Mouse (Mus musculus) liver, embryonic 14.5 days (tissue): ENCODE data around the gene Mfap1a. TPM values are rescaled to one million over a fixed set of nuclear protein-coding genes. Genes with fewer than 3 reads are reported as not detected.
"Not testable (repeated sequence)": the region's sequence is repeated elsewhere in the genome, so short reads cannot be mapped to it uniquely, and the experiment has no call there.

Experiments used
- ATAC-seq: fragments of 200-750 bp; cut with Nextera tagmentation; 2 replicates; pipeline ENCODE4 v1.8.0; 2017; ENCODE audit warnings: moderate number of reproducible peaks, mild to moderate bottlenecking, moderate library complexity; ENCODE audit not compliant: insufficient read depth
- DNase-seq, 3 experiments: peaks; one replicate each; pipeline ENCODE4 v3.0.0-alpha.2; 2012 to 2013; ENCODE audit warnings: low read depth in 3 of 3, low spot score in 3 of 3
- H3K27ac ChIP-seq: fragments of 300-500 bp; sonication (generic); 2 replicates; pipeline ENCODE4 v1.5.1; 2014; ENCODE audit warnings: moderate library complexity, mild to moderate bottlenecking, control low read depth, inconsistent platforms
- H3K27me3 ChIP-seq: fragments of 300-500 bp; sonication (generic); 2 replicates; pipeline ENCODE4 v1.6.1; 2014; ENCODE audit warnings: mild to moderate bottlenecking, low read length, moderate library complexity; ENCODE audit not compliant: control insufficient read depth, insufficient read depth
- H3K36me3 ChIP-seq: fragments of 300-500 bp; sonication (generic); replicated peaks from 2 replicates; pipeline ENCODE4 v1.6.1; 2014; ENCODE audit warnings: low read depth; ENCODE audit not compliant: control insufficient read depth, insufficient read depth
- H3K4me1 ChIP-seq, 2 experiments: fragments of 200-500 bp in 1 of 2; fragments of 300-500 bp in 1 of 2; sonication (generic) in 1 of 2; replicated peaks; 2 replicates each; pipeline ENCODE4 v1.6.1; 2012 to 2014; ENCODE audit warnings: antibody characterized with exemption in 1 of 2, inconsistent platforms in 1 of 2, low read length in 1 of 2; ENCODE audit not compliant: control insufficient read depth in 2 of 2, insufficient read depth in 2 of 2
- H3K4me2 ChIP-seq: fragments of 300-500 bp; sonication (generic); 2 replicates; pipeline ENCODE4 v1.6.1; 2014; ENCODE audit warnings: low read depth, mild to moderate bottlenecking, control low read depth, moderate library complexity
- H3K4me3 ChIP-seq, 2 experiments: fragments of 200-500 bp in 1 of 2; fragments of 300-500 bp in 1 of 2; sonication (generic) in 1 of 2; 2 replicates each; pipeline ENCODE4 v1.5.1; 2012 to 2014; ENCODE audit warnings: low read depth in 2 of 2, low read length in 2 of 2, mild to moderate bottlenecking in 2 of 2, control low read depth in 1 of 2, inconsistent platforms in 1 of 2, moderate library complexity in 1 of 2; ENCODE audit not compliant: insufficient read depth in 1 of 2
- H3K9ac ChIP-seq: fragments of 300-500 bp; sonication (generic); replicated peaks from 2 replicates; pipeline ENCODE4 v1.6.1; 2014; ENCODE audit warnings: mild to moderate bottlenecking, control low read depth, moderate library complexity
- H3K9me3 ChIP-seq: fragments of 300-500 bp; sonication (generic); 2 replicates; pipeline ENCODE4 v1.6.1; 2016; ENCODE audit warnings: low read length, mixed read lengths; ENCODE audit not compliant: control insufficient read depth
- CTCF ChIP-seq: IDR thresholded peaks from 2 replicates; pipeline ENCODE4 v1.5.1; 2016; ENCODE audit warnings: antibody characterized with exemption, low read depth, control low read depth
- EP300 ChIP-seq: IDR thresholded peaks from 2 replicates; pipeline ENCODE4 v1.6.1; 2016; ENCODE audit warnings: antibody characterized with exemption, low read depth
- WGBS: fragments of 180-500 bp; shearing (Covaris S2); extraction: QIAGEN DNeasy Blood & Tissue Kit; methylation state at CpG from one replicate; pipeline ENCODE4 v1.1.7; 2014; ENCODE audit not compliant: insufficient replicate concordance; 5-methylcytosine and 5-hydroxymethylcytosine counted together
- polyA plus RNA-seq, 2 experiments: library from polyadenylated mRNA; depleted of rRNA in 1 of 2; stranded (reverse) in 1 of 2; unstranded in 1 of 2; fragments of >200 nt; fragmentation: Nextera tagmentation in 1 of 2; extraction: Ambion mirVana in 1 of 2; gene quantifications; 2 replicates each; pipeline versions ENCODE4 v1.2.1 to v1.2.3; 2012 to 2014

The Mfap1a gene
- polyA plus RNA-seq, 2 experiments: 6.8 to 8.5 TPM

- Histone ChIP-seq H3K27me3 (no peaks in the 10 kb centered on the region), H3K4me2 (peak overlapping the region; percentile 79), H3K36me3 (no peaks in the 10 kb centered on the region), H3K9me3 (no peaks in the 10 kb centered on the region), H3K4me1 (peaks cover 3 to 5% of the 10 kb centered on the region in 2 experiments; a peak in 1 of 4 replicates), H3K4me3 (peak overlapping the region; percentile 78 to 92), H3K9ac (peak overlapping the region; percentile 76), H3K27ac (peak overlapping the region; percentile 66)
- WGBS: 19% methylated on average over 8 of the region's 8 CpGs
- no peak for DNase-seq
- ATAC-seq: peak; percentile 47
- TF ChIP-seq EP300 (no peak), CTCF (no peak)
Observed at GRCm38 (mm10) chr2:121474180-121474535, 32.3 kb downstream of the Mfap1a start.

DNA sequence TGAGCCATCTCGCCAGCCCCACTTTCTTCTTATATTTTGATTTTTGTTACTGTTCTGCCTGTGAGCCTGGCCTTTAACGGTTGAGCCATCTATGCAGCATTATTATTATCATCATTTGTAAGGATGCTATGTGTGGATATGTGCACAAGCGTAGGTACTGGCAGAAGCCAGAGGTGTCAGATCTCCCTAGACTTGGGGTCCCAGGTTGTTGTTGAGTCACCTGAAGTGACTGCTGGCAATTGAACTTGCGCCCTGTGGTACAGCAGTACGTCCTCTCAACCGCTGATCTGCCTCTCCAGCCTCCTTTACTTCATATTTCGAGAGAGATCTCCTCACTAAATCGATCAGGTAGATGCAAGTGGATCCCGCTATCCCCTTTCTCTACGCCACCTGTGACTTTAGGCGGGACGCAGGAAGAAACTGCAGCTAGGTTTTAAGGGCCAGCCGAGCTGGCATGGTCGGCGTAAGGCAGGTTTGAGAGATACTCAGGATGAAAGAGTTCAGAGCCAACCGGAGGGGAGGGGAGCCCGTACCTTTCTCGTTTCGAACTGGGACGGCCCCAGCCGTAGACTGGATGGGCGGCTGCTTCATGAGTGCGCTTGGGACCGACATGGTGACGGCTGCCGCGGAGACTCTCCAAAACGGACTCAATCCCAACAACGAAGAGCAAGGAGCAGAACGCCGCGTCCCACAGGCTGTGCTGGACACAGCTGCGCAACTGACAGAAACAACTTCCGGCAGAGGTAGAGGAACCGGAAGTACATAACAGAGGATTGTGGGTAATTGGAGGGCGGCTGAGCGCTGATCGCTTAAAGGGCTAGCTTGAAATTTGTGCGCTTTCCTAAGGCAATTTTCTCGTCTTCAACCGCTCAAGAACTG, 32.9 kb downstream of the Mfap1a start, which contains the start of gene Mfap1b:
Gene Mfap1b (minus strand): TSS at position 767 of the 879 bp plus-strand sequence.
- not testable (repeated sequence) for H3K27me3 ChIP-seq, H3K36me3 ChIP-seq, H3K9me3 ChIP-seq, H3K4me1 ChIP-seq
- ATAC-seq (peak; percentile 92), DNase-seq (peak; percentile 80 to 84 (median 81))
- peak within 1 kb of the TSS; percentile 76 for H3K9ac ChIP-seq
- H3K27ac ChIP-seq: peak within 1 kb of the TSS; percentile 66
- 5% methylated on average over 38 of the region's 41 CpGs for WGBS
- H3K4me2 ChIP-seq: peak within 1 kb of the TSS; percentile 79
- peak within 1 kb of the TSS; percentile 78 to 92 for H3K4me3 ChIP-seq

GRCm38 (mm10) chr2:121472783-121473182, 33.7 kb downstream of the Mfap1a start:
- H3K4me2 ChIP-seq, ATAC-seq: not testable (repeated sequence)

DNA sequence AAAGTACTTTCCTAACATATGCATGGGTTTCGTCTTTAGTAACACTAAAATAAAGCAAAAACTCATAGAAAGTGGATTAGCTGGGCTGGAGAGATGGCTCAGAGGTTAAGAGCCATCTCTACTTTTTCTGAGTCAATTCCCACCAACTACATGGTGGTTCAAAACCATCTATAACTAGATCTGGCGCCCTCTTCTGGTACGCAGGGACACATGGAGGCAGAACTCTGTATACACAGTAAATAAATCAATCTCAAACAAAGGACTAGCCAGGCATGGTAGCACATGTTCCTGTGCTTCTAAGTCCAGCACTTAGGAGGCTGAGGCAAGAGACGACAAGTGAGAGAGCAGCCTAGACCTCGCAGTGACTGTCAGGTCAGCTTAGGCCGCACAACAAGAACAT, 37.5 kb downstream of the Mfap1a start:
- not testable (repeated sequence) for H3K9ac ChIP-seq, H3K36me3 ChIP-seq, H3K4me3 ChIP-seq, H3K27ac ChIP-seq, ATAC-seq, H3K4me2 ChIP-seq, DNase-seq, H3K9me3 ChIP-seq, H3K4me1 ChIP-seq, H3K27me3 ChIP-seq
- 50% methylated on average over 2 of the region's 6 CpGs for WGBS

More at GRCm38 (mm10) chr2:121472783-121473182, 33.7 kb downstream of the Mfap1a start:
- H3K4me3 ChIP-seq, H3K36me3 ChIP-seq, H3K9ac ChIP-seq, DNase-seq, H3K27ac ChIP-seq, H3K9me3 ChIP-seq, H3K27me3 ChIP-seq, H3K4me1 ChIP-seq: not testable (repeated sequence)
- TF ChIP-seq CTCF: peak; percentile 14; the same call in 1 of the 2 replicates
- WGBS: 84% methylated on average over 3 of the region's 3 CpGs

GRCm38 (mm10) chr2:121460071-121460470, 46.4 kb downstream of the Mfap1a start:
- H3K4me2 ChIP-seq: no peak overlapping the region
- no peak overlapping the region for H3K9ac ChIP-seq
- H3K27me3 ChIP-seq: no peaks in the 10 kb centered on the region
- no peak overlapping the region for H3K27ac ChIP-seq
- no peaks in the 10 kb centered on the region for H3K9me3 ChIP-seq
- H3K36me3 ChIP-seq: peaks cover 11% of the 10 kb centered on the region
- TF ChIP-seq EP300 (no peak), CTCF (no peak)
- no peak for ATAC-seq
- peaks cover 10 to 11% of the 10 kb centered on the region in 2 experiments for H3K4me1 ChIP-seq
- 64% methylated on average over 2 of the region's 2 CpGs for WGBS
- H3K4me3 ChIP-seq: no peak overlapping the region
- no peak for DNase-seq
